Mouse (Mus musculus) stomach, postnatal 0 days (tissue): Measurements from ENCODE around the gene Tex22. TPM values are rescaled to one million over a fixed set of nuclear protein-coding genes. Genes with fewer than 3 reads are reported as not detected.

Experiments used
- ATAC-seq: fragments of 200-750 bp; cut with Nextera tagmentation; 2 replicates; pipeline ENCODE4 v1.8.0; 2017; ENCODE audit not compliant: low FRiP score, low TSS enrichment
- DNase-seq: peaks from one replicate; pipeline ENCODE4 v3.0.0-alpha.2; 2016; ENCODE audit warnings: low spot score
- H3K27ac ChIP-seq: fragments of 300-500 bp; sonication (generic); replicated peaks from 2 replicates; pipeline ENCODE4 v1.5.1; 2014; ENCODE audit warnings: mild to moderate bottlenecking, control low read depth
- H3K27me3 ChIP-seq: fragments of 300-500 bp; sonication (generic); 2 replicates; pipeline ENCODE4 v1.6.1; 2014; ENCODE audit warnings: low read length; ENCODE audit not compliant: control insufficient read depth, insufficient read depth
- H3K36me3 ChIP-seq: fragments of 300-500 bp; sonication (generic); 2 replicates; pipeline ENCODE4 v1.6.1; 2014; ENCODE audit warnings: low read length, mixed read lengths; ENCODE audit not compliant: control insufficient read depth, insufficient read depth
- H3K4me1 ChIP-seq: fragments of 300-500 bp; sonication (generic); replicated peaks from 2 replicates; pipeline ENCODE4 v1.6.1; 2014; ENCODE audit warnings: antibody characterized with exemption; ENCODE audit not compliant: control insufficient read depth, insufficient read depth
- H3K4me2 ChIP-seq: fragments of 300-500 bp; sonication (generic); replicated peaks from 2 replicates; pipeline ENCODE4 v1.6.1; 2014; ENCODE audit warnings: low read depth, mild to moderate bottlenecking, control low read depth, moderate library complexity
- H3K4me3 ChIP-seq: fragments of 300-500 bp; sonication (generic); 2 replicates; pipeline ENCODE4 v1.5.1; 2014; ENCODE audit warnings: low read depth, low read length, control low read depth
- H3K9ac ChIP-seq: fragments of 300-500 bp; sonication (generic); 2 replicates; pipeline ENCODE4 v1.6.1; 2014; ENCODE audit warnings: mild to moderate bottlenecking, low read length, control low read depth, mixed read lengths
- H3K9me3 ChIP-seq: fragments of 300-500 bp; sonication (generic); 2 replicates; pipeline ENCODE4 v1.6.1; 2016; ENCODE audit warnings: low read length; ENCODE audit not compliant: control insufficient read depth
- CTCF ChIP-seq: IDR thresholded peaks from 2 replicates; pipeline ENCODE4 v1.5.1; 2016; ENCODE audit warnings: antibody characterized with exemption, low read depth, mild to moderate bottlenecking, moderate library complexity
- EP300 ChIP-seq: optimal IDR thresholded peaks from 2 replicates; pipeline ENCODE3; 2016; ENCODE audit warnings: antibody characterized with exemption
- WGBS: fragments of 180-500 bp; shearing (Covaris S2); extraction: QIAGEN DNeasy Blood & Tissue Kit; methylation state at CpG from one replicate; pipeline ENCODE4 v1.1.7; 2014; 5-methylcytosine and 5-hydroxymethylcytosine counted together
- polyA plus RNA-seq: library from polyadenylated mRNA; unstranded; fragments of >200 nt; fragmentation: Nextera tagmentation; extraction: Ambion mirVana; gene quantifications from 2 replicates; pipeline ENCODE4 v1.2.1, GENCODE M21; 2015

The Tex22 gene
- polyA plus RNA-seq, 1 experiment from 2014 or later = not detected

GRCm38 (mm10) chr12:113133861-113134403 is 59.6 kb downstream of the Tex22 start:
- ATAC-seq = no peak; the same call in 1 of the 2 replicates
- H3K27ac ChIP-seq = no peak overlapping the region
- TF ChIP-seq EP300 (no peak), CTCF (no peak)

GRCm38 (mm10) chr12:113134502-113134901 is 60.2 kb downstream of the Tex22 start:
- Histone ChIP-seq H3K4me2 (no peak overlapping the region), H3K4me1 (peaks cover 3% of the 10 kb centered on the region; the same call in 1 of the 2 replicates), H3K9me3 (no peaks in the 10 kb centered on the region), H3K36me3 (peaks cover 45% of the 10 kb centered on the region), H3K4me3 (no peak overlapping the region), H3K27me3 (no peaks in the 10 kb centered on the region), H3K27ac (no peak overlapping the region), H3K9ac (no peak overlapping the region)
- ATAC-seq (no peak), DNase-seq (no peak)
- WGBS = 84% methylated on average over 4 of the region's 4 CpGs
- TF ChIP-seq EP300 (no peak), CTCF (no peak)

More at GRCm38 (mm10) chr12:113133861-113134403, 59.6 kb downstream of the Tex22 start:
- peaks cover 3% of the 10 kb centered on the region; the same call in 1 of the 2 replicates for H3K4me1 ChIP-seq
- 66% methylated on average over 5 of the region's 5 CpGs for WGBS
- no peak overlapping the region for H3K4me3 ChIP-seq
- H3K27me3 ChIP-seq = no peaks in the 10 kb centered on the region
- peak; percentile 58 for DNase-seq
- peaks cover 51% of the 10 kb centered on the region for H3K36me3 ChIP-seq
- no peak overlapping the region for H3K4me2 ChIP-seq
- no peaks in the 10 kb centered on the region for H3K9me3 ChIP-seq
- no peak overlapping the region for H3K9ac ChIP-seq

- ATAC-seq (no peak), DNase-seq (no peak)
- H3K4me1 ChIP-seq = peaks cover 6% of the 10 kb centered on the region; the same call in 1 of the 2 replicates
- no peak overlapping the region for H3K4me3 ChIP-seq
- 91% methylated on average over 7 of the region's 7 CpGs for WGBS
- H3K9me3 ChIP-seq = no peaks in the 10 kb centered on the region
- no peak overlapping the region for H3K4me2 ChIP-seq
- no peak overlapping the region for H3K27ac ChIP-seq
- no peaks in the 10 kb centered on the region for H3K27me3 ChIP-seq
- TF ChIP-seq EP300 = no peak
- no peak for TF ChIP-seq CTCF
- no peak overlapping the region for H3K9ac ChIP-seq
- peaks cover 38% of the 10 kb centered on the region for H3K36me3 ChIP-seq
These were observed 61.1 kb downstream of the Tex22 start for GRCm38 (mm10) chr12:113135401-113135800.

- H3K36me3 ChIP-seq = peaks cover 29% of the 10 kb centered on the region
- no peak overlapping the region for H3K4me2 ChIP-seq
- ATAC-seq = no peak
- H3K4me1 ChIP-seq = peaks cover 6% of the 10 kb centered on the region; the same call in 1 of the 2 replicates
- 70% methylated on average over 17 of the region's 17 CpGs for WGBS
- H3K9me3 ChIP-seq = no peaks in the 10 kb centered on the region
- TF ChIP-seq EP300 (no peak), CTCF (peak; percentile 36)
- H3K9ac ChIP-seq = no peak overlapping the region
- H3K4me3 ChIP-seq = no peak overlapping the region
- no peak for DNase-seq
- H3K27ac ChIP-seq = no peak overlapping the region
- no peaks in the 10 kb centered on the region for H3K27me3 ChIP-seq
These were observed 62.3 kb downstream of the Tex22 start for GRCm38 (mm10) chr12:113136492-113137020.

- DNase-seq = no peak
- H3K4me2 ChIP-seq = no peak overlapping the region
- no peak overlapping the region for H3K4me3 ChIP-seq
- no peak overlapping the region for H3K27ac ChIP-seq
- TF ChIP-seq CTCF (no peak), EP300 (no peak)
- ATAC-seq = no peak
- WGBS = 87% methylated on average over 18 of the region's 18 CpGs
- no peak overlapping the region for H3K9ac ChIP-seq
- H3K4me1 ChIP-seq = peaks cover 6% of the 10 kb centered on the region; the same call in 1 of the 2 replicates
- peaks cover 25% of the 10 kb centered on the region for H3K36me3 ChIP-seq
- H3K9me3 ChIP-seq = no peaks in the 10 kb centered on the region
- H3K27me3 ChIP-seq = no peaks in the 10 kb centered on the region
These were observed 63.2 kb downstream of the Tex22 start for GRCm38 (mm10) chr12:113137260-113138213.
